Mouse (Mus musculus): ENCODE measurements around the gene Ppy. TPM values are rescaled to one million over a fixed set of nuclear protein-coding genes. Genes with fewer than 3 reads are reported as not detected.

The Ppy gene
- total RNA-seq (2023) = not detected

DNA sequence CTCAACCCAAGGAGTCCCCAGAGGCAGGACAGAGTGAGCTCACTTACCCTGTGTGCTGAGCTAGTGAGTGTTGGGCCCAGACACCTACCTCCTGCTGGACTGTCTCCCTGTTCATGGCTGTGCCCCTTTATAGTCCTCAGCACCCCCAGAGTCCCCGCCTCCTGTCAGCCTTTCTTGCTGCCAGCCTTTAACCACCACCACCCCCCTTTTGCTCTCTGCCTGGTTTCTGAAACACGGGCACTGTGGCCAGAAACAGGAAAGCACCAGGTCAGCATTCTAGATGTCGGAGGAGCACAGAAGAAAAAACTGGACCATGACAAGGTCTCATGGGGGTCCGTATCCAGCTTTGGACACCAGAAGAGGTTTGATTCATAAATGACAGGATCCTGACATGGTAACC, at the start of gene Ppy:
Ppy (minus strand) TSS at position 101 of the 400 bp plus-strand sequence.

GRCm38 (mm10) chr11:102145471-102146001, 44.4 kb upstream of the Ppy start, which contains the start of gene Nags:
Gene Nags (plus strand): TSS chr11:102145513.

DNA sequence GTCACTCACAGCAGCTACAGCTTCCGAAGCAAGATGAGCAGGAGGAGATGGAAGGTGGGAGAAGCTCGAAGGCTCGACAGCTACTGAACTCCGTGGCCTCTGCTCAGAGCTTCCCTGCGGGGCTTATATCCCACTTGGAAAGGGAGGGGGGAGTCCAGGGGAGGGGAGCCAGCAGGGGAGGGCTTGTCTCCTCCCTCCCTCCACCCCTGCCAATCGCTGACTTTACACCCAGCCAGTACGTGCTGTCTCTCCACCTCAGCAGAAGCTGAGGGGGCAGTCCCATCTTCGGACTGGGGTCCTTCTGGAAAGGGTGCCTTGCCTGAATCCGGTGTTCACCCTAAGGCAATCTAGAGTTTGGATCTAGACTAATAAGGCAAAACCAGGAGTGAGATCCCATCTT, 6.6 kb upstream of the Ppy start, which contains the start of gene Pyy:
Pyy (minus strand) TSS at position 101 of the 400 bp plus-strand sequence.

GRCm38 (mm10) chr11:102087931-102088898, 12.9 kb downstream of the Ppy start, which contains the start of gene Mpp2:
Gene Mpp2 (minus strand): TSS chr11:102088515.

Other genes starting within 250 kb of the Ppy start
- under 1 TPM in 1 of 2 experiments, not detected in 1; 0.24 TPM for gene Meox1, start 206.9 kb downstream of the Ppy start, total RNA-seq (2023)
- gene Sost, start 134.3 kb downstream of the Ppy start, total RNA-seq (2023) = not detected
- gene Cfap97d1, start 117.0 kb downstream of the Ppy start, total RNA-seq (2023) = not detected
- 10 to 100 TPM; 24.5 to 26.3 TPM for gene Dusp3, start 114.3 kb downstream of the Ppy start, total RNA-seq (2023)
- gene Mpp3, start 72.9 kb downstream of the Ppy start, total RNA-seq (2023) = not detected
- 10 to 100 TPM; 20.9 to 21.3 TPM for gene Cd300lg, start 59.8 kb downstream of the Ppy start, total RNA-seq (2023)
- 1 to 10 TPM; 1.2 to 2.6 TPM for gene Mpp2, start 12.8 kb downstream of the Ppy start, total RNA-seq (2023)
- gene Pyy, start 6.5 kb upstream of the Ppy start, total RNA-seq (2023) = not detected
- not detected for gene Nags, start 44.2 kb upstream of the Ppy start, total RNA-seq (2023)
- 1 to 10 TPM; 8.7 to 9.7 TPM for gene Tmem101, start 55.1 kb upstream of the Ppy start, total RNA-seq (2023)
- gene Lsm12, start 84.0 kb upstream of the Ppy start, total RNA-seq (2023) = 10 to 100 TPM; 34.9 to 35.5 TPM
- gene G6pc3, start 88.3 kb upstream of the Ppy start, total RNA-seq (2023) = 10 to 100 TPM; 21.0 to 22.3 TPM
- 100 to 1,000 TPM; 101 to 110 TPM for gene Hdac5, start 128.8 kb upstream of the Ppy start, total RNA-seq (2023)
- gene BC030867, start 147.6 kb upstream of the Ppy start, total RNA-seq (2023) = 1 to 10 TPM; 8.7 to 9.4 TPM
- under 1 TPM in 1 of 2 experiments, not detected in 1; 0.13 TPM for gene Asb16, start 167.4 kb upstream of the Ppy start, total RNA-seq (2023)
- gene Tmub2, start 183.6 kb upstream of the Ppy start, total RNA-seq (2023) = 10 to 100 TPM; 44.9 to 45.2 TPM
- 10 to 100 TPM; 54.9 to 66.5 TPM for gene Atxn7l3, start 195.3 kb upstream of the Ppy start, total RNA-seq (2023)
- 10 to 100 TPM; 79.6 to 80.9 TPM for gene Ubtf, start 218.4 kb upstream of the Ppy start, total RNA-seq (2023)